Mouse (Mus musculus): ENCODE results near the gene Rab5c.

The Rab5c gene

DNA sequence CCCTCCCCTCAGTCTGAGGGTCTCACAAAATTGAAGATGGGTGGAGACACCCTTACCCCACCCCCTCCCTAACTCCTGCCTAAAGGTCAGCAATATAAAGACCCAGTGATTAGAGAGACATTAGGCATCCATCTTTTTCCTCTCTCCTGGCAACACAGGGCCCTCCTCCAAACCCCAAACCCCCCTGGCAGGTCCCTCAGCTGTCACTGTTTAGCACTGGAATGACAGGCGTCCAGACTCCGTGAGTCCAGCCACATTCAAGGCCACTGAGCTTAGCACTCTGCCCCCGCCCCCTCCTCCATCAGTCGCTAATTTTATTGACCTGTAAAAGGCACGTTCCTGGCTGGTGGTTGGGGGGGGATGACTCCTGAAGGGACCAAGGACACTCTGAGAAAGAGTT lies 44.9 kb downstream of the Rab5c start:
- no peak for DNase-seq

DNA sequence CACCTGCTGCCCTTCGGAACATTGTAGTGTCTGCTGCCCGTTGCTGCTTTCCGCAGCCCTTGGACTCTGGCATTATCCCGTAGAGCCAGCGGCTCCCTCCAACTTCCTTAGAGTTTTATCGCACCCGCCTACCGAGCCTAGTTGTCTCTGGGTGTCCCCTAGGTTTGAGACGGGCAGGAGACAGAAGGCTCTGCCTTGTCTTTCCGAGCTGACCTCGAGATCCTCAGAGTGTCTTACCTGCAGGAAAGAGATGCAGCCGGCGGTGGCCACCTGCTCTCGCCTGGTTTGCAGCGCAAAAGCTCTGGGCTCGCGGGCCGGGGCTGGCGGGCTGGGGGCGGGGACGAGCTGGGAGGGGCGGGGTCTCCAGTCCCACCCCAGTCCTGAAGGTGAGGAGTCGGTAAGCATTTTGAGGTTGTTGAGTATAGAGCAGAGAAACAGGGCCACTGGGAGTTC lies 45.8 kb downstream of the Rab5c start, which contains the start of gene Zfp385c:
Gene Zfp385c (minus strand): TSS at position 292 of the 453 bp plus-strand sequence.
- DNase-seq = no peak

DNA sequence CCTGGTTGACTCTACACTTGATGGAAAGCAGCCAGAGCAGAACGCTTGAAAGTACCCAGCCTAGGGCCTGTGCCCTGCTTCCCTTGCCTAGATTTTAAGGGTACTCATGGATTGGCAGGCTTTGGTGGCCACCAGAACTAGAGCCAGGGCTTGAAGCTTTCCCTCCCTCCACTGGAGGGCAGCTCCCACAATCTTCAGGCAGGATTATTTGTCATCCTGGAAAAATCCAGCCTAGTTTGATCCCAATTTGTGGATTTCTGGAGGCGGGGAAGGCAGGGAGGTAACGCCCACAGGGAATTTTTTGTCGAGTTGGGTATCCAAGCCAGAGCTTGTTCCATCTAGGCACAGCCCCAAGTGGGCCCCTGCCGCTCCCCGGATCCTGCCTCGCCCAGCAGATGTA lies 47.6 kb downstream of the Rab5c start:
- no peak for DNase-seq

DNA sequence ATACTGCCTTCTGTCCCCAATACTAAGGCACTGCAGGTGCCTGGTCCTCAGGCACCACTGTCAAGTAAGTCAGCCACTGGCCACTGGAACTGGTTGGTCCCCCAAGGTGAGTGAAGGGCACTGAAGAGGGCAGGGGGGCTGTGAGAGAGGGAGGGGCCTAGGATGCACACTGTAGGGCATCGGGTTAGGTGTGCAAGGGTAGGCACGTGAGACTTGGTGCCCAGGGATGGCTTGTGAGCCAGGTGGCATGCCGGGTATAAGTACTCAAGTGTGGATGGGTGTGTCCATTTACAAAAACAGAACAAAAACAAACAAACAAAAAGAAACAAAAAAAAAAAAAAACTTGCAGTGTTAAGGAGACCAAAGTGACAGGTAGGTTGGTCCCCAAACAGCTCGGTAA lies 49.6 kb downstream of the Rab5c start:
- DNase-seq = no peak

DNA sequence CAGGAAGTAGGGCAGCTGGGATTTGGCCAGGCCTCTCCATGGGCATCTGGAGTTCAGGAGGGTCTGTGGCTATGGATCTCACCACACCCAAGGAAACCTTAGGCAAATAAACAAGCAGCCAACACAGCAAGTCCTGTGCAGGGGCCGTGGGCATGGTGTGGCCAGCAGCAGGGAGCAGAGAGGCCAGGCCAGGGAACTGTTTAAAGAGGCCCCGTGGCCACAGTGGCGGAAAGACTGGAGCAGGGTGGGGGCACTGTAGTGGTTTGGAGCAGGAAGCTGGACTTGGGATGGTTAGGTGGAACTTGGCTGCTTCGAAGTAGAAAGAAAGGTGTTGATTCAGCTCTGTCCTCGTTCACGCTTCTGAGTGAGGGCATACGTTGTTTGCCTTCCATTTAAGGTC lies 50.8 kb downstream of the Rab5c start:
- DNase-seq = no peak

DNA sequence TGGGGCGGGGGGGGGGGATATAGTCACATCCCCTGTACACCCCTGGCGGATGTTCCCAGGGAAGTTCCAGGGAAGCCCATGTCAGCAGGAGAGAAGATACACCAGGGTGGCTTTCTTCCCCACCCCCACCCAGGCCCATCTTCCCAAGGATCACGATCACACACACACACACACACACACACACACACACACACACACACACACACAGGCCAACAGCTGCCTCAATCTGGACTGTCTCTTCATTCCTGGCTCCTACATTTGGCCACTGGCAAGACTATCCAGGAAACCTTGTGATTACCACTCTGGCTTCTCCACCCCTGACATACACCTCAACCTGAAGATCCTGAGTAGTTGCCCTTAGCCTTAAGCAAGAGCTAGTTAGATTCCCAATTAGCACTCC lies 52.6 kb downstream of the Rab5c start:
- no peak for DNase-seq

DNA sequence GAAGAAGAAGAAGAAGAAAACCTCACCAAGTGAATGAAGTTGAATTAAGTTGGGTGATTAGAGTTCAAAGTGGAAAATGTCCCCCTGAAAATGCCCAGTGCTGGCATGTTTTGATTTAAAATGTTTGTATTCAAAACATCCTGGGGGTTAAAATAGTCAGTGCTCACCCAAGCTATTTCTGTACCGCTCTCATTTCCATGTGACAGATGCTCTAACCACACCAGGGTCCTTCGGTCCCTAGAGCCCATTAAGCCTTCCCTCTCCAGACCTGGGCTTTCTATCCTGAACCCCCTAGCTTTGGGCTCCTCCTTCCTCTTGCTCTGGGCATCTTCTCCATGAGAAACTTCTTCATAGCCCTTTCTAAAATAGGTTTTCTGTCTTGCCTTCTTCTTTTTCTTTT lies 53.9 kb downstream of the Rab5c start:
- no peak for DNase-seq

DNA sequence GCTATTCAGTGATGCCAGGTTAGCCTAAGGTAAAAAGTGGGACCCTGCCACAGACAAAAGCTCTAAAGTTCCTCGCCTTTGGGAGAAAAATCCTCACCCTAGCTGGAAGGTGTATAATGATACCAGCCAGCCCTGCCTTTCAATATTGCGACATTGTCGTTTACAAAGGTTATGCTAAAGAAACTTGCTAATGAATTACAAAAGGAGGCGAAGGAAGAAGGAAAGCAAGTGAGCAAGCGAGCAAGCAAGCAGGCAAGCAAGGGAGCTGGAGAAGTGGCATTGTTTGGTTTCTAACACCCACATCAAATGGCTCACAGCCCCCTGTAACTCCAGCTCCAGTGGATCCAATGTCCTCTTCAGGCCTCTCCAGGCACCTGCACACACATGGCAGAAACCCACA lies 55.5 kb downstream of the Rab5c start:
- DNase-seq = no peak

DNA sequence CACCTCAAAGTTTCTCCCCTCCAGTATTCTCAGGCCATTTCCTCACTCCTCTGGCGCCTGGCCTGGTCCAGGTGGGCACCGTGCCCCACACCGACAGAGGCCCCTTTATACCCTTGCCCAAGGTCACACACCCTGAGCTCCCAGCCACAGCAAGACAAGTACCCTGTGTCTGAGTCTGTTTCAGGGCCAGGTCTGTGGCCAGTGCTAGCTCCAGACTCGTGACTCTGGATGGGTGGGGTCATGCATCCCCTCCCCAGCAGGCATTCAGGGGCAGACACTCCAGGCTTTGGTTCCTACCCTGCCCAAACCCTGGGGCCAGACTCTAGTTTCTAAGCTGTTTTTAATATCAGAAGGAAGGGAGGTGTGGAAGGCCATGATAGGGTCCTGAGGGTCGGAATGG lies 56.2 kb downstream of the Rab5c start:
- DNase-seq = no peak

DNA sequence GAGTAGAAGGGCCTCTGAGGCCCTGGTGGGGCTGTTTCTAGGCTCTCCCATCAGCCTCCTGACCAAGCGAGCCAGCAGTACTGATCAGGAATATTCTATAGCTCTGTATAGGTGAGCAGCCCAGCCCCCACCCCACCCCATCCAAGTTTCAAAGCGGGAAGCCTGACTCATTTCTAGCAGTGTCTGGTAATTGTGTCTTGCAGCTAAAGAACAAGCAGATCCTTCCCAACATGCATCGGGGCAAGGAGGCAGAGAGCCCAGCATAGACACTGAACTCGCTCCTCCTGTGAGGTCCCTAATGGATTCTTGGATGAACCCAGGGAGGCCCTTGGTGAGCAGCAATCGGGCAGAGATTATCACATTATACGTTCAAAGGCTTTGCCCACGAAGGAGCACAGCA lies 60.2 kb downstream of the Rab5c start:
- DNase-seq = no peak

DNA sequence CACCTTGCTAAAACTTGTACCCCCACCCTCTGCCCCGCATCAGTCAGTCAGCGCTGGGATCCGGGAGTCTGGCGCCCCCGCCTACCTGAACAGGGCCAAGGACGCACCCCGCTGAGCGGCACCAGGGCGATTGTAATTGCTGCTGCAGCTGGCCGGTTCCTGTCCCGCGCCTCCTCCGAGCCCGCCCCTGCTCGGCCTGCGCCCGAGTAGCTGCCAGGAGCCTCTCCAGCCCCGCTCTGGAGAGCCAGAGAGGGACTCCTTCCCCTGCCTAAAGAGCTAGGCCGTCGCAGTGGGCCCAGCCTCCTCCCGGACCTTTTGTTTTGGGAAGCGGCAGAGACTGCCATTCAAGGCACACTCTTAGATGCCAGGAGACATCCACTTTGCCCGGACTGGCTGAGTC lies 64.8 kb downstream of the Rab5c start:
- DNase-seq = no peak

DNA sequence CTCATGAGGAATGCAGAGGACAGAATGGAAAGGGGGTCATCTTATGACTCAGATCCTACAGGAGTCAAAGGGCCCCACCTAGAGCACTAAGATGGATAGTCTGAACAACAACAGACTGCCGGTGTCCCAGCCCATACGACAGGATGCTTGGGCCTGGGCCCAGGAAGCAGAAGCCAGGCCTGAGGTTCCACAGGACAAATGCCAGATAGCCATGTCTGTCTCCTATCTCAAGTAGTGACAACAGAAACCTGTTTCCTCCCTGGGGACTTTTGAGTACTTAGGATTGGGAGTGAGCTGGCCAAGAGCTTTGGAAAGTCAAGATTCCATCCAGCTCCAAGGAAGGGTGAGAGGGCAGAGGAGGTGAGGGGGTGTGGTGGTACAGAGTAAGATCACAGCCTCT lies 66.1 kb downstream of the Rab5c start:
- DNase-seq = no peak

DNA sequence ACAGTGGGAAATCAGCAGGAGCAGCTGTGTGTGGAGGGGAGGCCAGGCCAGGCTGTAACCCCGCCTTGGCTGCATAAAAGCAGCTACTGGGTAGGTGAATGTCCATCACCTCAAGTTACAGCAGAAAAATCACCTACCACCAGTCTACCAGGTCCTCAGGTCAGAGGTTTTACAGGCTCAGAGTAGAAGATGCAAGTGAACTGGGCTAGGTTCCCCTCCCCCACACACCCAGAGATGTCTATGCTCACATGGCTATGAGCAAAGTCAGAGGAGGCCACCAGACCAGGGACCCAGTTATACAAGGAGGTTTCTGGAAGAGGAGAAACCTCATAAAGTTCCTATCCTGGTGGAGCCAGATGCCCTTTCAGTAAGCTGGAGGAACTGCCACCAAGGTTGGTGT lies 67.0 kb downstream of the Rab5c start:
- DNase-seq = no peak

All from right cerebral cortex, postnatal 14 days (tissue).